Mouse (Mus musculus) CD4-positive, CD25-positive, alpha-beta regulatory T cell, adult 9 weeks (primary cell): ENCODE results near the gene Ube2f. TPM values are rescaled to one million over a fixed set of nuclear protein-coding genes. Genes with fewer than 3 reads are reported as not detected.

Source experiments
- polyA plus RNA-seq: library from polyadenylated mRNA; unstranded; fragments of 100-300 nt; shearing (Covaris generic); gene quantifications from one replicate; pipeline ENCODE4 v1.2.1, GENCODE M21; 2017

The Ube2f gene
- polyA plus RNA-seq = 84.7 TPM

DNA sequence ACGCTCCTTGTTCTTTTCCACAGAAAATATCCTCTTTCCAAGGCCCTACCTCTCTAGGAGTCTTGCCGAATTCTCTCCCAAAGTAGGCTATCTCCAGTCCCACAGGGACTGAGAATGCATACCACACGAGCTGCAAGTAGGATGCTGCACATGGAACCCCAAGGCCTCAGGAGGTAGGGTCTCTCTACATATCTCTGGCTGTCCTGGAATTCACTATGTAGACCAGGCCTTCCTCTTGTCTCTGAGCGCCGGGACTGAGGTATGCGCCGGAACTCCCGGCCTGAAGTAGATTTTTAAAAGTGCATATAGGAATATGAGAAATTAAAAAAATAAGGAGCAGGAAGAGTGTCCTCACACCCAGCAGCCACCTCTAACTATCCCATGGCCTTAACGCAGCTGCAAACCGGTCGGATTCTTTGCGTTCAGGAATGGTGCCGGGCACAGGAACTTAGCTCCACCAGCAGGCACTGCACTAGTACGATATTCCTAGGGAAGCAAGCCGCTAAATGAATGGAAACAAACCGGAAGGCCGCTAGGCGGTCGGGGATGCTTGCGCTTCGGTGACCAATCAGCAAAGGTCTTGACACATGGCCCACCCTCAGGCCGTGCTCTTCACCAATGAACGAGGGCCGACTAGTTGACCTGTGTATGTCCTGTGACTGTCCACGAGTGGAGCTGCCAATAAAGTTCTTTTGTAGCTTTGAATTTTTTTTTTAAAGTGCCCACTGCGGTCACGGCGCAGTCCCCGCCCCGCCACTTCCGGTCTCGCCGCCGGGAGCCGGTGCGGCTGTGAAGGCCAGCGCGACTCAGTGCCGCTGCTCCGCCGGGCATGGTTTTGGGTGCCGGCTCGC, at the start of gene Ube2f:
Gene Ube2f (plus strand): TSS at position 741 of the 851 bp plus-strand sequence.

DNA sequence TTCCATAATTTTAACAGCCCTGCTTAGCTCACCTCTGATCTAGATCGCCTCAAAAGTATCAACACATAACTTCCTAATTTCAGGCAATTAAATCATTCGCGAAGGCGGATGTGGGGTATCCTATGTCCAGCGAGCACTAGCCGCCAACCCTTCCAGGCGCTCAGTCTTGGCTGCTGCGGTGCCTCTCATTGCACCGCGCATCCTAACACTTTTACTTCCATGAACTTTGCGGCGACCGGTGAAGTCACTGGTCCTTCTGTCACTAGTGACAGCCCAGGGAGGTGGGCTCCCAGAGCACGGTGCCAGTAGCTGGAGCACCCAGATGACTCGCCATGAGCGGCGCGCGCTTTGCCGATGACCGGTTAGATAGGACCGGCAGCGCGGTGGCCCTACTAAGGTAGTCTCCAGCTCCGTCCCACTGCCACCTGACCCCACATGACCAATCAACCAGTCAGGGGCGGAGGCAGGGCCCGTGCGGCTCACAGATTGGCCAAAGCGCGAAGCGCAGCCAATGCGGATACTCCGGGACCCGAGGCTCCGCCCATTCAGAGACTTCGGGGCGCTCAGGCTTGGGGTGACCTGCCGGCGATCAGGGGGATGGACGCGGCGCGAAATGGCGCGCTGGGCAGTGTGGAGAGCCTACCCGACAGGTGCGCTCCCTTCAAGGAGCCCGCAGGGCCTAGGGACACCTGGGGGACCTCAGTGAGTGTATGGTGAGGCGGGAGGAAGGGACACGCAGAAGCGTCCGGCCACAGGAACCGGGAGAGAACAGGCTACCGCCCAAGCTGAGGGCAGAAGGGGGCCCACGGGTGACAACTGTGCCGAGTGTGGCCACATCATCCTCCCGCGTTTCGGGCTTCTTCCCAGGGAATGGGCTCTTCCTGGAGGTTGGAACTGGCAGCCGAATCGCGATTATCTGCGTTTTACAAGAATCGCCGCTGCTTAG, 48.0 kb downstream of the Ube2f start, which contains the start of gene Scly:
Gene Scly (plus strand): TSS at position 540 of the 946 bp plus-strand sequence.

DNA sequence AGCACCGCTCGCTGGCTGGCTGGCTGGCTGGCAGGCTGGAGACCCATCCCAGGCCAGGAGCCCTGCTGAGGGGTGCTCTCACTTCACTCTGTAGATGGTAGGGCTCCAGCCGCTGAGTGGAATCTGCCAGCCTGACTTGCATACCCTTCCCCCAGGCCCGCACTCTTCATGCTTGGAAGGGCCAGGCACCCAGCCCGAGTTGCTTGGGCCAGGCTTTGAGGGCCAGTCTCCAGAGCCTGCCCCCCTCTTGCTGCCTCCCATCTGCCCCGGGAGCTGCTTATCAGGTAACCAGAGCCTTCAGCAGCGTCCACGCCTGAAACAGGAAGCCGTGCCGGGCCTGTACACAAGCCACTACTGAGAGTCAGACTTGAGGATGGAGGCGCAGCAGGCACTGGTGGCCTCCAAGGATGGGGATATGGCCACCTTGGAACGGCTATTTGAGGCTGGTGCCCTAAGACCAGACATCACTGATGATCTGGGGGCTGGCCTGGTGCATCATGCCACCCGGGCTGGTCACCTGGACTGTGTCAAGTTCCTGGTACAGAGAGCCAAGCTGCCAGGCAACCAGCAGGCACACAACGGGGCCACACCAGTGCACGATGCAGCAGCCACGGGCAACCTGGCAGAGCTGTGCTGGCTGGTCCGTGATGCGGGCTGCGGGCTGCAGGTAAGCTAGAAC, 71.8 kb downstream of the Ube2f start, which contains the start of gene Espnl:
Gene Espnl (plus strand): TSS at position 316 of the 679 bp plus-strand sequence.

Other genes with a start within 250 kb of the Ube2f start
- gene Rbm44, start 105.2 kb upstream of the Ube2f start, polyA plus RNA-seq = 1.2 TPM
- gene Ramp1, start 70.5 kb upstream of the Ube2f start, polyA plus RNA-seq = 44.1 TPM
- gene Scly, start 48.0 kb downstream of the Ube2f start, polyA plus RNA-seq = 47.7 TPM
- gene Espnl, start 71.8 kb downstream of the Ube2f start, polyA plus RNA-seq = not detected
- gene Klhl30, start 100.7 kb downstream of the Ube2f start, polyA plus RNA-seq = not detected
- gene Erfe, start 116.1 kb downstream of the Ube2f start, polyA plus RNA-seq = not detected
- gene Ilkap, start 148.5 kb downstream of the Ube2f start, polyA plus RNA-seq = 40.6 TPM
- 23.9 TPM for gene Hes6, start 163.7 kb downstream of the Ube2f start, polyA plus RNA-seq
- 2.2 TPM for gene Per2, start 209.0 kb downstream of the Ube2f start, polyA plus RNA-seq
- gene Traf3ip1, start 244.3 kb downstream of the Ube2f start, polyA plus RNA-seq = 2.4 TPM